Mouse (Mus musculus) spleen, adult 2 months (tissue): ENCODE results near the gene Atg2b.

Source experiments
- CTCF ChIP-seq: fragments of 200-500 bp; IDR thresholded peaks from 2 replicates; pipeline ENCODE4 v1.5.1; 2011; ENCODE audit warnings: mild to moderate bottlenecking, inconsistent platforms; ENCODE audit not compliant: insufficient read depth, insufficient read length, insufficient replicate concordance; ENCODE audit errors: extremely low read depth
- POLR2A ChIP-seq: fragments of 200-500 bp; IDR thresholded peaks from 2 replicates; pipeline ENCODE4 v1.6.1; 2011; ENCODE audit warnings: low read depth, low read length, inconsistent platforms

DNA sequence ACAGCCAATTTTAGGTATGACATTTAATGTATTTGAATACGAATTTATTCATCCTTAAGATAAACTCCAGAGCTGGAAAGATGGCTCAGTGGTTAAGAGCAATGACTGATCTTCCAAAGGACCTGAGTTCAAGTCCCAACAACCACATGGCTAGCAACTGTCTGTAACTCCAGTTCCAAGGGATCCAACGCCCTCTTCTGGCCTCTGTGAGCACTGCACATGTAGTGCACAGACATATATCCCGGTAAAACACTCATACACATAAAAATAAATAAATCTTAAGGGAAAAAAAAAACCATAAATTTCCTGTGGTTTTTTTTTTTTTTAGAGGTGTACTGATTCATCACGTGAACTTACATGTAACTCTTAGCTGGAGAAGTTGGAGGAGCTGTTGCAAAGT, 47.5 kb downstream of the Atg2b start:
- TF ChIP-seq CTCF (no peak), POLR2A (no peak)
